Mouse (Mus musculus) T-helper 17 cell (primary cell): ENCODE measurements at regions not wholly inside any gene's neighbourhood (a gene's known extent, or its start where the extent isn't known, plus 50 kb on each side); places are given as distances from the start of the nearest gene placed in this dataset.

Experiments used
- in situ Hi-C, 2 experiments: fragments of 300-600 bp; cut with MboI, MseI; formaldehyde crosslinking; loops; 1 replicate in 1 of 2; 2 replicates in 1 of 2; pipeline ENCODE4 v1.15.1; 2025; ENCODE audit warnings: high pct_unique_total_duplicates in 2 of 2

- in situ Hi-C loops, result loop anchor here in 1 of 2 experiments (5.0 kb wide), 1 partner anchor 129 kb away; no protein-coding TSS in a partner anchor
Observed at GRCm38 (mm10) chr1:92698541-92698940, 49.9 kb upstream of the Otos start.
